Mouse (Mus musculus) olfactory bulb, adult 2 months (tissue): ENCODE measurements around the gene Ltb4r1.

Experiments
- CTCF ChIP-seq: fragments of 200-500 bp; IDR thresholded peaks from 2 replicates; pipeline ENCODE4 v1.5.1; 2012; ENCODE audit warnings: low read depth, mild to moderate bottlenecking, low read length, moderate library complexity; ENCODE audit not compliant: insufficient read depth
- POLR2A ChIP-seq: fragments of 200-500 bp; IDR thresholded peaks from 2 replicates; pipeline ENCODE4 v1.6.1; 2012; ENCODE audit warnings: mild to moderate bottlenecking, low read depth, low read length, moderate library complexity; ENCODE audit not compliant: insufficient read depth

DNA sequence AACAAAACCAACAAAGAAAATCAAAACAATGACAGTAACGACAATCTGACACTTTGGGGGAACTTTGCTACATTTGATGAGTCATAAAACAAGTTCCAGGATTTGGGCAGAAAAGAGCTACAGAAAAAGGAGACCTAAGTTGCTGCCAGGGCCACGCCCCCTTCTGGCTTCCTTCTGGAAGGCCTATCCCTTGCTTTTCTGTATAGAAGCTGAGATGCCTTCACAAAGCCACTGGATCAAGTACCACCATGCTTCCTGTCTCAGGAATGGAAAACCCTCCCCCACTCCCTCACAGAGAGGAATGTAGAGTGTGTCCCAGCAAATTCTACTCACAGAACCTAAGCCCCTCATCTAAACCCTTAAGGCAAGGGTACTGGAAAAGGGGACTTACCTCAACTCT lies 28.2 kb downstream of the Ltb4r1 start:
- TF ChIP-seq CTCF (no peak), POLR2A (no peak)
